Mouse (Mus musculus) right cerebral cortex, adult 2 months (tissue): ENCODE measurements around the gene Abca2.

Source experiments
- DNase-seq, 2 experiments: peaks; one replicate each; pipeline ENCODE4 v3.0.0; 2021 to 2022; ENCODE audit warnings: low spot score in 2 of 2

Abca2 gene

DNA sequence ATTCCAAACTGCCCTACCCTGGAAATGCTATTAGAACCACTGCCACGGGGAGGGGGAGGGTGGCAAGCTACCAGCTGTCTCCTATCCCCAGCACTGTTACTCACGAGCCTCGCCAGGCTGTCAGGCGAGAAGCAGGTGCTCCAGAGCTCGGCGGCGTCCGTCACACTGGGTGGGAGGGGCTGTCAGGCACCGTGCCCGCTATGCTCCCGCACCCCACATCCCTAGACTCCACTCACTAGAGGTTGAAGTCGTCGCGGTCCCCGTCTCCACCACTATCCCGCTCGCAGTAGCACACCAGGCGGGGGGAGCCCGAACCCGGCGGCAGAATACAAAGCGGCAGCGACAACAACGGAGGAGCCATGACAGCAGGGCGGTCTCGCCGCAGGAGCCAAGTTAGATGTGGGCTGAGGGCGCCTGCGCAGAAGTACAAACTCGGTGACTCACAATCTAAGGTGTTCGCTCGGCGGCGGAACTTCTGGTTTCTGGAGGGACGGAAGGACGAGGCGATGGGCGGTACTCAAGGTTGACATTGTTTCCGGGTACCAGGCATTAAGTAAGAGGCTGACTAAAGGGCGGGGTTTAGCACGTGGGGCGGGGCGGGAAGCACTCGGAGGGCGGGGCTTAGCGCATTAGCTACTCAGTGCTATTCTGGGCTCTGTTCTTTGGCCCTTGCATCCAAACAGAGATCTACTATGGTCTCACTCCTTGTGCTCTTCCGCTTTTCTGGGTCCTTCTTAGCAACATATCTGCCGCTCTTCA is 32.2 kb downstream of the Abca2 start, which contains the start of gene Paxx:
Gene Paxx, minus strand, starts transcription at position 544 of the 759 bp plus-strand sequence.
- DNase-seq, result peak; percentile 95 to 96

- DNase-seq, result no peak
These were observed 32.9 kb downstream of the Abca2 start for GRCm38 (mm10) chr2:25461407-25461806.

- DNase-seq, result no peak
These were observed 35.1 kb downstream of the Abca2 start for GRCm38 (mm10) chr2:25463630-25464029.

DNA sequence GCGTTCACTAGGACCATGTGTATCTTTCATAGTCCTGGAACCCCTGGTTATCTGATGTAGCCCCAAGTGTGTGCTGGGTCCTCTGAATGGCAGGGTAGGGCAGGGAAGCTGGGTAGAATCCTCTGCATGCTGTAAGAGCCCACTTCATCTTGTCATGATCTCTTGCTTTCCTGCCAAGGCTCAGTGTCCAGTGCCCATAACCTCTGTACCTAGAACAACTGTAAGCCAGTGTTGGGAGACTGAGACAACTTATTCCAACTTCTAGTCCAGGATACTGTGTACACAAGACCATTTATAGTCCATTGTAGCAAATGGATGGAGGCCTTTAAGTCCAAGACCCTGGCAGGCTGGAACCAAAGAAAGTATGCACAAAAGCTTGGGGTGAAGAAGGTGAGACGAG is 36.8 kb downstream of the Abca2 start:
- no peak for DNase-seq

DNA sequence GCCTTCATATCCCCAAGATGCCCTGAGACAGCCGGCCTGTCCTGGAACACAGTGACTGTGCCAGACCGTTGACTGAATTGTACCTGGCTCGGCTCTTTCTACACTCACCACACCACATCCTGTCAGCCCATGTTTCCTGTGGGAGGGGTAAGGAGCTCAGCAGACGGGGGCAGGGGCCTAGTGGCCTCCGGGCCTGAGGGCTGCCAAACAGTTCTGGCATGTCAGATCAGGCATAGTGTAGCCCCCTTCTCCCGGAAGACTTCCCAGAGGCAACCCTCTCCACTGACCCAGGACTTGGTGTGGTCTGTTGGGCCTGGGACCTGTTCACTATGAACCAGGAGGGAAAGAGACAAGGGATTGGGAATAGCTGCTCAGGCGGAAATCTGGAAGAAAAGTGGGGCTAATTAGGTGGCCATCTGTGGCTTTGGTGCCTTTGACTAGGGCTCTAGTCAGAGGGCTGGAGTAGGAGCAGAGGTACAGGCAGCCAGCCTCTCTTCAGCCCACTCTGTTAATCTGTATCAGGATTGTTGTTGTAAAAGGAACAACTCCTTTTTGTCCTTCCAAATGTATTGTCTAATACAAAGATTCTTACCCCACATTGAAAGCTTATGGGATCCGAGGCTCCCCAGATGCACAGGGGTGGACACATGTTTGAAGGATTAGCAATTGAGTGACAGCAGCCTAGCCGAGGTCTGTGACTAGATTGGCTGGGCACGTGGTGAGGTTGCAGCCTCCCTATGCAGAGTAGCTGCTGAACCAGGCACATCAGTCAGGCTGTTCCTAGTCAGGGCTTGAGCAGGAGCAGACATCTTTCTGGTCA is 37.5 kb downstream of the Abca2 start:
- DNase-seq, result no peak

GRCm38 (mm10) chr2:25467606-25468303 is 39.3 kb downstream of the Abca2 start:
- DNase-seq, result no peak

DNA sequence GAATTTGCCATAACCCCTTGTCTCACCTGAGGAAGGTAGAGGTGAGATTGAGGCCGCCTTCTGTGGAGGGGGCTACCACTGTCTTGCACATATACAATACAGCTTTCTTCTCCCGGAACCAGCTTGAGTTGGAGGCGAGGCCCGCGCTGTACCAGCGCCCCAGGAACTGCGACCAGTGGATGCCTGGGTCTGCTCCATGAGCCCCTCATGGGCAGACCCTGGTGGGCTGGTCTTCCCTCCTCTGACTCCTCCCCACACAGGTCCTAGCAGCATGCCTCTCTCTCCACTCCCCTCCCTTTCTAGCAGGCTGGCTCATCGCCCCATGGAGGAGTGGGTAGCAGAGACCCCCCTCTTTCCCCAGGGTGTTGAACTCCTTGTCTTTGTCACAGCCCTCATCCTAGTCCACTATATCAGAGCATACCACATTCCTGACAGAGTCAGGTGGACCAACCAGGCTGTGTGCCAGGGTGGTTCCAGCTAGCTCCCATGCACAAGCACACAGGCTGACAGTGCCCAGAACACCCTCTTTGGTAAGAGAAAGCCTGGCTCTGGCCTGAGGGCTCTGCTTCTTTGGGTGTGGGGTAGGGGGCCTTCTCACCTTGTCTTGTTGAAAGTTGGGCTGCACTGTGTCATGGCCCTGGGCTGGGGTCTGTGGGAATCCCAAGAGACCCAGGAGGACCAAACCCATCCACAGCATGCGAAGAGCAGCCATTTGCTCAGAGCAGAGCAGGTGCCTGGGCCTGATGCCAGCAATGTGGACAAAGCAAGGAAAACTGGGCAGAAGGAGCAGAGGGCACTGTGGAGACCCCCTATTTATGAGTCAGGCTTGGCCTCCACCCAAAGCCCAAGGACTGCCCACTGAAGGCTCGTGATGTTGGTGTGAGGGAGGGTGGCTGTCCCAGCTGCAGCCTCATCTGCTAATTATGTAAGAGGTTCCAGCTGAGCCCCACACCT is 40.7 kb downstream of the Abca2 start:
- peak in 1 of 2 experiments; percentile 28 for DNase-seq

- no peak for DNase-seq
These were observed 41.5 kb downstream of the Abca2 start, which contains the start of gene Ptgds for GRCm38 (mm10) chr2:25469969-25470368. Gene Ptgds, minus strand, starts transcription at chr2:25470046.

DNA sequence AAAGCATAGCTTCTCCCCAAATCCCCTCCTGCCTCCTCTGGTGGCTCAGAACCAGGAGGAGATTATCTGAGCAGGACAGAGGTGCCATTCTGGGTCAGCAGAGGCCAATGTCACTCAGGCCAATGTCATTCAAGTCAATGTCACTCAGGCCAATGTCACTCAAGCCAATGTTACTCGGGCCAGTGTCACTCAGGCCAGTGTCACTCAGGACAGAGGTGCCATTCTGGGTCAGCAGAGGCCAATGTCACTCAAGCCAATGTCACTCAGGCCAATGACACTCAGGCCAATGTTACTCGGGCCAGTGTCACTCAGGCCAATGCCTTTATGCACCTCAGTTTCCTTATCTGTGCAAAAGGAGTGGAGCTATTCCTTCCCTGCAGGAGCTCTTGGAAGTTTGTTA is 44.0 kb downstream of the Abca2 start:
- DNase-seq, result no peak

- DNase-seq, result no peak
These were observed 49.0 kb downstream of the Abca2 start for GRCm38 (mm10) chr2:25477541-25477940.

DNA sequence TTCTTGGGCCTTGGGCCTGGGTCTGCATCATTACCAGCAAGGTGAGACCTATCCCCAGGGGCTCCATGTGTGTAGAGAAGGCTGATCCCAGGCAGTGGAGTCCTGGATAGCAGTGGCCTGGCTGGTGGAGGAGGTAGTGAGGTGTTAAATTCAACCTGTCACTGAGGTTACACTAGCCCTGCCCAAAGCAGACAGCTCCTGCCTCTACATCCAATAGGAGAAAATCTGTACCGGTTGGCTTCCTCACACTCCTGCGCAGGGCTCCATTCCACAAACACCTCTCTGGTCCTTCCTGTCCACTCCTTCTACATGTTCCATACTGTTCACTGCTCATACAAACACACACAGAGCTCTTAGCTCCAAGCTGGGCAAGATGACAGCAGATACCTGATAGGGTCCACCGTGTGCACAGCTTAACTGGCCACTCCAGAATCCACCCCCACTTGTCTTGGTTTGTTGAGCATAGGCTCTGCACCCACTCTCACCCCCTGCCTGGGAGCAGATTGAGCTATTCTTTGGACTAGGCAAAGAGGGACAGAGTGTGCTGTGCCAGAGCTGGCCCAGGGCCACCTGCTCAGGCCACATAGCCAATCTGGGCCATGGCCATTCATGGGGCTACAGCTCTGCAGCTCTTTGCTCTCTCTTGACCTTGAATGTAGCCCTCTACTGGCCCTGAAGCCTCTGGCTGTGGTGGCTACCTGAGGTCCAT is 49.6 kb downstream of the Abca2 start:
- DNase-seq, result peak in 1 of 2 experiments; percentile 50

GRCm38 (mm10) chr2:25479551-25480311 is 51.2 kb downstream of the Abca2 start:
- DNase-seq, result no peak

GRCm38 (mm10) chr2:25480541-25480940 is 52.0 kb downstream of the Abca2 start:
- no peak for DNase-seq

GRCm38 (mm10) chr2:25482969-25483368 is 54.5 kb downstream of the Abca2 start:
- DNase-seq, result peak in 1 of 2 experiments; percentile 42

DNA sequence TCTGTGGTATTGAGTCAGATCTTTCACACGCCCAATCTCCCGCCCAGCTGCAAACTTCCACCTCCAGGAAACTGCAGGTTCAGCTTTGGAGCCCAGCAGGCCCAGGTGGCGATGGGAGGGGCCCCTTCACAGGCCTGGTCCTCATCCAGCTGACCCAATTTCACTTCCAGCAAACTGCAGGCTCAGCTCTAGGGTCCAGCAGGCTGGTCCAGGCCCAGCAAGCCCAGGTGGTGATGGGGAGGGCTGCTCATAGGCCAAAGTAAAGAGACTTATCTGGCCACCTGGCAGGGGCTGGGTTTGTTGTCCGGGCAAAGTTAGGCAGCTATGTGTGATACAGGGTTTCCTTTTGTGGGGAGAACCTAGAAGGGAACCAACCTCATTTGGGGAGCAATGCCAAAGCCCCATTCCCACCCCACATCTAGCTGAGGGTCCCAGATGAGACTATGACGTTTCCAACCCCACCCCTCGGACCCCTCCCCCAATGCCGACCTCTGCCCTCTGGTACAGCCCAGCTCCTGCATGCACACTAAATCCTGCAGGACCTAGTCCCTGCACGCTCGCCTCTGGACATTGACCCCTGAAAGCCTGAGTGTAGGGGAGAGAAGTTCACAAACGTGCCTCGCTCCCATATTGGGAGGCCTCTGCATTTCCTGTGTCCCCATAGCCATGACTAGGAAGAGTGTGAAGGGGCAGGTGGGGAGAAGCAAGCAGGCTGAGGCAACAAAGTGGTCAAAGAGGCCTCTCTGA is 56.6 kb downstream of the Abca2 start:
- DNase-seq, result no peak

- DNase-seq, result no peak
These were observed 59.6 kb downstream of the Abca2 start for GRCm38 (mm10) chr2:25487965-25488670.

- DNase-seq, result no peak
These were observed 60.2 kb downstream of the Abca2 start for GRCm38 (mm10) chr2:25488671-25489068.

GRCm38 (mm10) chr2:25492988-25493387 is 64.5 kb downstream of the Abca2 start:
- no peak for DNase-seq
